Mouse (Mus musculus) neural tube, embryonic 14.5 days (tissue): ENCODE measurements around the gene Pcnx. TPM values are rescaled to one million over a fixed set of nuclear protein-coding genes. Genes with fewer than 3 reads are reported as not detected.

Experiments used
- ATAC-seq: fragments of 200-750 bp; cut with Nextera tagmentation; 2 replicates; pipeline ENCODE4 v1.8.0; 2017; ENCODE audit warnings: low read depth, mild to moderate bottlenecking, moderate TSS enrichment, moderate library complexity
- H3K27ac ChIP-seq: fragments of 300-500 bp; sonication (generic); 2 replicates; pipeline ENCODE4 v1.5.1; 2014; ENCODE audit warnings: low read depth, mild to moderate bottlenecking, control low read depth, low read length, moderate library complexity, mixed read lengths
- H3K27me3 ChIP-seq: fragments of 300-500 bp; sonication (generic); 2 replicates; pipeline ENCODE4 v1.6.1; 2014; ENCODE audit warnings: low read length; ENCODE audit not compliant: control insufficient read depth, insufficient read depth
- H3K36me3 ChIP-seq: fragments of 300-500 bp; sonication (generic); 2 replicates; pipeline ENCODE4 v1.6.1; 2014; ENCODE audit warnings: low read length, mixed read lengths; ENCODE audit not compliant: control insufficient read depth, insufficient read depth
- H3K4me1 ChIP-seq: fragments of 300-500 bp; sonication (generic); 2 replicates; pipeline ENCODE4 v1.6.1; 2014; ENCODE audit warnings: low read length; ENCODE audit not compliant: control insufficient read depth, insufficient read depth
- H3K4me2 ChIP-seq: fragments of 300-500 bp; sonication (generic); 2 replicates; pipeline ENCODE4 v1.6.1; 2014; ENCODE audit warnings: mild to moderate bottlenecking, low read depth, low read length, control low read depth
- H3K4me3 ChIP-seq: fragments of 300-500 bp; sonication (generic); 2 replicates; pipeline ENCODE4 v1.5.1; 2014; ENCODE audit warnings: low read depth, low read length, control low read depth, mixed read lengths
- H3K9ac ChIP-seq: fragments of 300-500 bp; sonication (generic); replicated peaks from 2 replicates; pipeline ENCODE4 v1.6.1; 2014; ENCODE audit warnings: low read depth, mild to moderate bottlenecking, control low read depth, low read length, mixed read lengths
- H3K9me3 ChIP-seq: fragments of 300-500 bp; sonication (generic); 2 replicates; pipeline ENCODE4 v1.6.1; 2016; ENCODE audit warnings: low read length; ENCODE audit not compliant: control insufficient read depth
- WGBS: fragments of 180-500 bp; shearing (Covaris S2); extraction: QIAGEN DNeasy Blood & Tissue Kit; methylation state at CpG from one replicate; pipeline ENCODE4 v1.1.7; 2014; 5-methylcytosine and 5-hydroxymethylcytosine counted together
- polyA plus RNA-seq: library from polyadenylated mRNA; unstranded; fragments of >200 nt; fragmentation: Nextera tagmentation; extraction: Ambion mirVana; gene quantifications from 2 replicates; pipeline ENCODE4 v1.2.1, GENCODE M21; 2014

Gene Pcnx
- polyA plus RNA-seq, 1 experiment from 2014 or later = 23.5 TPM

DNA sequence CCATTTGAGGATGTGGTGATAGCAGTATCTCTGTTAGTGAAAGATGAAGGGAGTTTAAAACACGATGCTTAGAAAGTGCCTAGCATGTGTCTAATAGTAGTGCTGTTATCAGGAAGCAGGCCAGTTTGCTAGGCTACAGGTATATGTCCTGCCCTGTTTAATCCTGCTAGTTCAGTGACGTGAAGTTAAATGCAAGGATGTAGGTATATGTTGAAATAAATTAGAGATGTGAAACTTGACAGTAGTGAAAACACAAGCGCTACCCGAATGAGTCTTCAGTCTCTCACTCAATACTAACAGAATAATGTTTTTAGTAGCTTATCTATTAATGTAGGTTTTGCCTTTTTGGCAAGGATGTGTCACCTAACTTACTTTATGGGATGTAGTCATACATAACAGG is 62.0 kb downstream of the Pcnx start:
- no peak for ATAC-seq
- WGBS = 91% methylated on average over 4 of the region's 4 CpGs
- H3K4me3 ChIP-seq = no peak overlapping the region

DNA sequence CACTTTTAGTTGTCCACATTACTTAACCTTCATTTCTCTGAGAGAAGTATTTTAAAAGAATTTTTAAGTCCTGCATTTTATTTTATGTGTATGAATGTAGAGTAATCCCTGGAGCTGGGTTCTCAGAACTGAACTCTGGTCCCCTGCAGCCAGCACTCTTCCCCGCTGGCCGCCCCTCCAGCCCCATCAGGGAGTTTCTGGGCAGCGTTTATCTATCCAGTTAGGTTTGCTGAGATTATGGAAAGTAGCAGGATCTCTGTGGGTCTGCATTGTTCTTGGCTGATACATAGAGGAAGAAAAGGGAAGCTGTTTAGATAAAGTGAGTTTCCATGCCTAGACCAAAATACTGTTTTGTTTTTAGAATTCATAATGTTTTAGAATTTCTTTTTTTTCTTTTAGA is 63.0 kb downstream of the Pcnx start:
- Histone ChIP-seq H3K4me1 (0 out of 2 replicates have a peak, but pooled peaks cover 3% of the 10 kb centered on the region), H3K27ac (no peak overlapping the region), H3K36me3 (peaks cover 15% of the 10 kb centered on the region), H3K27me3 (no peaks in the 10 kb centered on the region), H3K4me2 (no peak overlapping the region), H3K4me3 (no peak overlapping the region), H3K9ac (no peak overlapping the region), H3K9me3 (no peaks in the 10 kb centered on the region)
- WGBS = 74% methylated on average over 3 of the region's 3 CpGs
- no peak for ATAC-seq

More for the DNA sequence above, 62.0 kb downstream of the Pcnx start:
- Histone ChIP-seq H3K36me3 (peaks cover 19% of the 10 kb centered on the region), H3K27ac (no peak overlapping the region), H3K4me1 (no peaks in the 10 kb centered on the region), H3K9ac (no peak overlapping the region), H3K9me3 (no peaks in the 10 kb centered on the region), H3K4me2 (no peak overlapping the region), H3K27me3 (no peaks in the 10 kb centered on the region)

DNA sequence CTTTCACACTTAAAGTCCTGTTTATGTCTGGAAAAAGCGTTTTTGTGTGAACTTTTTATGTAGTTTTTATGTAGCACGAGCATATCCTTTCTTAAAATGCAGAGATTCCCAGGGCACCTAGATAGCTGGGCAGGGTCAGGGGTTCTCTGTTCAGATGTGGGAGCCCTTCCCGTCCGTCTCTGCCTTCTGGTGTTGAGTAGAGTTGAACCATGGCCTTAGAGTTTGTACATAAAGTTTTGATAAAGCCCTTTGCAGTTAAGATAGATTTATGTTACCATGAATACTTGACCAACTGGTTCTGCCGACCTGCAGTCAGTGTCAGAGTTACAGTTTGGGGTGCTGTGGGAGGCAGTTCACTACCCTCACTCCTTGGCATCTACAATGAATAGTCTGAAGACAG is 67.3 kb downstream of the Pcnx start:
- Histone ChIP-seq H3K9me3 (no peaks in the 10 kb centered on the region), H3K4me3 (no peak overlapping the region), H3K27me3 (no peaks in the 10 kb centered on the region), H3K4me1 (0 out of 2 replicates have a peak, but pooled peaks cover 5% of the 10 kb centered on the region), H3K4me2 (no peak overlapping the region), H3K9ac (no peak overlapping the region), H3K27ac (no peak overlapping the region), H3K36me3 (no peaks in the 10 kb centered on the region)
- ATAC-seq = no peak
- 85% methylated on average over 5 of the region's 5 CpGs for WGBS

DNA sequence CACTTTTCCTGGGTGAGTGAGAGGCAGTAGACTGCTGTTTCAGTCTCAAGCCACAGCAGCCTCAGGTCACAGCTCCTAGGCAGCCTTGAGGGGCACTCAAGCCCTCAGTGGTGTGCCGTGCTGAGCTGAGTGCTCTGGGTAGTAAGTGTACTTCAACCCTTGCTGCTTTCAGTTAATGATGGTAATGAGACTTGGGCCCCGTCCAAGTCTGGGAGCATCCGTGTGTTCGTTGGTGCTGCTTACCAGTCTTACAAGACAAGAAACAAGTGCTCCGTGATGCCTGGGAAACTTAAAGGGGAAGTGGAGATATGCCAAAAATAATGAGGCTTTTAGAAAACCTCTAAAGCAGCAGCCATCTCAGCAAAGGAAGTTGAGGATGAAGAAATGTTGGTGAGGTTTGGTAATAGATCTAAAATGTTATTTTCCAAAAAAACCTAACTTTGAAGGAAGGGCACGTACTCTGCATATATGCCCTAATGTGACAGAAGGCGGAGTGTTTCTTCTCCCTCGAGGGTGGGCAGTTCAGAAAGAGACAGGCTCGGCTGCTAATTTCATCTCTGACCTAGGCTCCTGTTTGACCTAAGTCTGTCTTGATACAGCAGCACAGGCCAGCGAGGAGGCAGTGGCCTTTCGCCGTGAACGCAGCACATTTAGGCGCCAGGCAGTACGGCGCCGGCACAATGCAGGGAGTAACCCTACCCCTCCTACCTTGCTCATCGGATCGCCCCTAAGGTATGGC is 68.0 kb downstream of the Pcnx start:
- Histone ChIP-seq H3K4me1 (0 out of 2 replicates have a peak, but pooled peaks cover 5% of the 10 kb centered on the region), H3K4me2 (no peak overlapping the region), H3K9ac (no peak overlapping the region), H3K27me3 (no peaks in the 10 kb centered on the region), H3K4me3 (no peak overlapping the region), H3K9me3 (no peaks in the 10 kb centered on the region), H3K27ac (no peak overlapping the region), H3K36me3 (no peaks in the 10 kb centered on the region)
- 77% methylated on average over 19 of the region's 19 CpGs for WGBS
- peak; percentile 41; the same call in 1 of the 2 replicates for ATAC-seq

DNA sequence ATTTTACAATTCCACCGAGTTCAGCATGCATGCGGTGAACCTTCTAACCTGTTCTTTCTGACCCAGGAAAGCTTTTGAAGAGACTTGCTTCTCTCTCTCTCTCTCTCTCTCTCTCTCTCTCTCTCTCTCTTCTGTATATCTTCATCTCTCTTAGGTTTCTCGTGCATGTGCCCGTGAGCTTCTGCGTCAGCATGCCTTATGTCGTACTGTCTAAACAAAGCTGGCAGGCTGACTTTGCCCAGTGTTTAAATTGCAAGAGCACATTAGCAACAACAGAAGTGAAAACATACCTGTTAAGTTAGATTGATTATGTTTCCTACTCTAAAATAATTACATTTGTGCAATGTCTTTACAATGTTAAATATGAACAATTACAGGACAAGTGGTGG is 68.6 kb downstream of the Pcnx start:
- Histone ChIP-seq H3K4me2 (no peak overlapping the region), H3K4me1 (0 out of 2 replicates have a peak, but pooled peaks cover 5% of the 10 kb centered on the region), H3K9ac (no peak overlapping the region), H3K27ac (no peak overlapping the region), H3K9me3 (no peaks in the 10 kb centered on the region), H3K4me3 (no peak overlapping the region), H3K36me3 (no peaks in the 10 kb centered on the region), H3K27me3 (no peaks in the 10 kb centered on the region)
- WGBS = 90% methylated on average over 6 of the region's 6 CpGs
- no peak for ATAC-seq

DNA sequence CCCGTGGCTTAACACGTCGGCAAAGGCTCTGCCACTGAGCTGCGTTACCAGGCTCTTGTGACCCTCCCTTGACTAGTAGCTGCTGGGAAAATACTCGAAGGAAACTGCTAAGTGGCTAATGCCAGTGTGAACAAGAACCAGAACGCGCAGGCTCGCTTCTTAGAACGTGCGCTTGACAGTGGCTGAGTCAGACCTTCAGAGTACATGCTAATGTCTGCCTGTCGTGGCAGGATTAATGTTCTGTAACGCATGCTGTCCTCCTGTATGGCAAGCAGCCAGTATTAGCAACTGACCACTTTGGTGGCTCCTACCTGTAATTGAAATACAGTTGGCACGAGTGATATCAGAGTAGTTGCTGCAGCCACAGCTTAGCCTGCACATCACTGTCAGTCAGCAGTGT is 72.2 kb downstream of the Pcnx start:
- Histone ChIP-seq H3K27ac (no peak overlapping the region), H3K4me1 (0 out of 2 replicates have a peak, but pooled peaks cover 5% of the 10 kb centered on the region), H3K27me3 (no peaks in the 10 kb centered on the region), H3K9me3 (no peaks in the 10 kb centered on the region), H3K36me3 (no peaks in the 10 kb centered on the region), H3K4me2 (no peak overlapping the region), H3K4me3 (no peak overlapping the region), H3K9ac (no peak overlapping the region)
- ATAC-seq = no peak
- WGBS = 76% methylated on average over 13 of the region's 13 CpGs

DNA sequence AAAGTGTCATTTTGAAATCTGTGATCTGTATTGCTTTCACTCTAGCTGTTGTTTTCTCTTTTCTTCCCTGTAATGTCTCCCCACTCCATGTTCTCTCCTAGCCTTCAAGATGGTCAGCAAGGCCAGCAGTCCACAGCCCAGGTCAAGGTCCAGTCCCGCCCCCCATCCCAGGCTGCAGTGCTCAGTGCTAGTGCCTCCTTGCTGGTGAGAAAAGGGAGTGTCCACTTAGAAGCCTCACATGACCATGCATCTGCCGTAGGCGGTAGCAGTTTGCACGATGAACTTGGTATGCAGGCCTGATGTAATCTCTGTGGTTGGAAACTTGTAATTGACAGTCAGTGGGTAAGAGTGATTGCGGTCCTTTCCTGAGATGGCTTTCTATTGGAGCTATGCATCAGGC is 73.6 kb downstream of the Pcnx start:
- H3K36me3 ChIP-seq = no peaks in the 10 kb centered on the region
- no peaks in the 10 kb centered on the region for H3K27me3 ChIP-seq
- no peaks in the 10 kb centered on the region for H3K4me1 ChIP-seq
- ATAC-seq = no peak
- no peak overlapping the region for H3K9ac ChIP-seq
- no peak overlapping the region for H3K4me3 ChIP-seq
- no peak overlapping the region for H3K4me2 ChIP-seq
- no peak overlapping the region for H3K27ac ChIP-seq
- H3K9me3 ChIP-seq = no peaks in the 10 kb centered on the region
- 94% methylated on average over 5 of the region's 5 CpGs for WGBS

DNA sequence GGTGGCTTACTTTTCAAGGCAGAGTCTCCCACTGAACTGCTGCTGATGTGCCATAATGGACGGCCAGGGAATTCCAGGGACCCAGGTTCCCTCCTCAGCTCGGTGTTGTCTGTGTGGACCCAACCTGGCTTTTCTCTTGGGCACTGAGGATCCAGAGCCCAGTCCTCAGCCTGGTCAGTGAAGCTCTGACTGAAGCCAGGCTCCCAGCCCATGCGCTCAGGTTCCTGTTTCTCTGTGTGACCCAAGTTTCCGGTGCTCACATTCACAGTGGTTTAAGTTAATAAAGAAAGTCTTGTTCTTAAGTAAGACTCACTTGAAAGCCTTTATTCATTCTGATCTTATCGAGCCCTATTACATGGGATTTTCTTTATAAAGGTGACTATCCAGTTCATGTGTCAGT is 74.7 kb downstream of the Pcnx start:
- Histone ChIP-seq H3K27me3 (no peaks in the 10 kb centered on the region), H3K36me3 (no peaks in the 10 kb centered on the region), H3K4me2 (no peak overlapping the region), H3K9me3 (no peaks in the 10 kb centered on the region), H3K27ac (no peak overlapping the region), H3K9ac (no peak overlapping the region), H3K4me1 (no peaks in the 10 kb centered on the region), H3K4me3 (no peak overlapping the region)
- ATAC-seq = no peak
- WGBS = 91% methylated on average over 5 of the region's 5 CpGs

DNA sequence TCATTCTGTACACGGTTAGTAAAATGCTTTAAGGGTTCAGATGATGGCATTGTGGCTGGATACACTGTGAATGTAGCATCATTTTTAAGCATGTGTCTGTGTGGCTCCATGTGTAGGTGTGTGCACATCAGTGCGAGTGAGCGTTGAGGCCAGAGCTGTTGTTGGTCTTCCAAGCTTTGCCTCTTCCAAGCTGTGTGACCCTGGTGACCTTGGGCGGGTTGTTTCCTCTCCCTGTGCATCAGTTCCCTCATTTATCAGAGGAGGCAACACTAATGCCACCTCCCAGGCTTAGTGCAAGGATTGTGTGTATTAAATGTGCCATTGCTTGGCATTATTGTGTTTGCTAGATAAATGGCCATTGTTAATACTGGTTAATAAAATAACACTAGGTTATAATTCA is 76.2 kb downstream of the Pcnx start:
- Histone ChIP-seq H3K27ac (no peak overlapping the region), H3K27me3 (no peaks in the 10 kb centered on the region), H3K9me3 (no peaks in the 10 kb centered on the region), H3K4me3 (no peak overlapping the region), H3K36me3 (no peaks in the 10 kb centered on the region), H3K9ac (no peak overlapping the region), H3K4me1 (no peaks in the 10 kb centered on the region), H3K4me2 (no peak overlapping the region)
- ATAC-seq = no peak
- 46% methylated on average over 4 of the region's 4 CpGs for WGBS
